Mouse (Mus musculus): ENCODE results near the gene Castor2. TPM values are rescaled to one million over a fixed set of nuclear protein-coding genes. Genes with fewer than 3 reads are reported as not detected.
A peak's percentile ranks its signal among the peaks of the same experiment; 100 is the strongest.

Gene Castor2
- total and polyA plus RNA-seq, 3 experiments = 0.35 to 3.9 (median 1.3) TPM

- dilution Hi-C loops (cut with MboI; ENCODE audit: extremely low pct_ligation_motif_present, extremely low pct_unique_long_range_greater_than_20kb, low sequenced_read_pairs) = no loop called here
- H3K36me3 ChIP-seq (replicated peaks in 1 of 2; ENCODE audit: control insufficient read depth in 1 of 2, insufficient read depth in 1 of 2, low read length in 1 of 2) = no peaks in the 10 kb centered on the region
- no peaks in the 10 kb centered on the region for H3K79me2 ChIP-seq (replicated peaks; ENCODE audit: control insufficient read depth, extremely low read depth, insufficient read depth, poor library complexity, severe bottlenecking)
- H3K27ac ChIP-seq (ENCODE audit: insufficient read depth, low read depth) = no peak overlapping the region
- H3K9ac ChIP-seq (ENCODE audit: insufficient read depth, low read depth) = no peak overlapping the region
- no peak overlapping the region for H3K4me2 ChIP-seq (ENCODE audit: insufficient read depth, low read depth, poor library complexity, severe bottlenecking)
- peaks cover 5% of the 10 kb centered on the region for H3K27me3 ChIP-seq (replicated peaks)
- H3K4me3 ChIP-seq (replicated peaks in 1 of 3; ENCODE audit: low read depth in 2 of 3, low read length in 2 of 3, poor library complexity in 1 of 3) = no peak overlapping the region
- in situ Hi-C loops (cut with MboI; ENCODE audit: low pct_ligation_motif_present, low pct_unique_long_range_greater_than_20kb, low sequenced_read_pairs) = no loop called here
- no peak for DNase-seq (ENCODE audit: extremely low read depth)
- TF ChIP-seq RAD21 (IDR thresholded peaks at IDR 0.05; ENCODE audit: low read depth, low read length) (peak; percentile 66), CTCF (conservative IDR thresholded peaks at IDR 0.05 in 1 of 2, IDR thresholded peaks at IDR 0.05 in 1 of 2; ENCODE audit: low read depth in 2 of 2, low read length in 2 of 2) (peak in 1 of 2 experiments; percentile 61; a peak in 2 of 4 replicates), ZKSCAN1 (IDR thresholded peaks at IDR 0.05; ENCODE audit: borderline replicate concordance, low read depth, low read length) (no peak), ELF1 (IDR thresholded peaks at IDR 0.05; ENCODE audit: low read depth, low read length) (no peak), SMC3 (IDR thresholded peaks at IDR 0.05; ENCODE audit: low read depth, low read length) (peak; percentile 59)
- peaks cover 0 to 28% of the 10 kb centered on the region in 2 experiments; a peak in 2 of 4 replicates for H3K4me1 ChIP-seq (ENCODE audit: control insufficient read depth in 1 of 2, insufficient read depth in 2 of 2)
- H3K9me3 ChIP-seq (replicated peaks; ENCODE audit: low read length) = peaks cover 2% of the 10 kb centered on the region
Measured at GRCm38 (mm10) chr5:134085887-134086639, 13.4 kb upstream of the Castor2 start.

GRCm38 (mm10) chr5:134087211-134087610 is 12.3 kb upstream of the Castor2 start:
- Histone ChIP-seq H3K27ac (ENCODE audit: insufficient read depth, low read depth) (no peak overlapping the region), H3K79me2 (replicated peaks; ENCODE audit: control insufficient read depth, extremely low read depth, insufficient read depth, poor library complexity, severe bottlenecking) (no peaks in the 10 kb centered on the region), H3K4me1 (ENCODE audit: control insufficient read depth in 1 of 2, insufficient read depth in 2 of 2) (peaks cover 0 to 28% of the 10 kb centered on the region in 2 experiments; a peak in 2 of 4 replicates), H3K4me3 (replicated peaks in 1 of 3; ENCODE audit: low read depth in 2 of 3, low read length in 2 of 3, poor library complexity in 1 of 3) (no peak overlapping the region), H3K36me3 (replicated peaks in 1 of 2; ENCODE audit: control insufficient read depth in 1 of 2, insufficient read depth in 1 of 2, low read length in 1 of 2) (no peaks in the 10 kb centered on the region), H3K27me3 (replicated peaks) (no peaks in the 10 kb centered on the region), H3K9me3 (replicated peaks; ENCODE audit: low read length) (peaks cover 11% of the 10 kb centered on the region), H3K9ac (ENCODE audit: insufficient read depth, low read depth) (no peak overlapping the region), H3K4me2 (ENCODE audit: insufficient read depth, low read depth, poor library complexity, severe bottlenecking) (no peak overlapping the region)
- TF ChIP-seq UBTF (IDR thresholded peaks at IDR 0.05; ENCODE audit: low read depth, low read length) (no peak), ZKSCAN1 (IDR thresholded peaks at IDR 0.05; ENCODE audit: borderline replicate concordance, low read depth, low read length) (no peak), POLR2A (IDR thresholded peaks at IDR 0.05; ENCODE audit: low read depth, low read length) (no peak), ELF1 (IDR thresholded peaks at IDR 0.05; ENCODE audit: low read depth, low read length) (no peak), HCFC1 (IDR thresholded peaks at IDR 0.05; ENCODE audit: low read depth, low read length) (no peak), NELFE (IDR thresholded peaks at IDR 0.05; ENCODE audit: low read depth, low read length) (no peak), POLR2AphosphoS2 (IDR thresholded peaks at IDR 0.05; ENCODE audit: low read depth, low read length) (no peak), ZMIZ1 (IDR thresholded peaks at IDR 0.05; ENCODE audit: low read depth, low read length) (no peak), IRF4 (IDR thresholded peaks at IDR 0.05; ENCODE audit: low read depth, low read length) (no peak), KAT2A (IDR thresholded peaks at IDR 0.05; ENCODE audit: insufficient replicate concordance, low read length) (no peak), PAX5 (IDR thresholded peaks at IDR 0.05; ENCODE audit: low read length) (no peak), MAFK (IDR thresholded peaks at IDR 0.05; ENCODE audit: insufficient replicate concordance, low read length) (no peak), RCOR1 (conservative IDR thresholded peaks at IDR 0.05; ENCODE audit: low read depth, low read length) (no peak), ZNF384 (IDR thresholded peaks at IDR 0.05; ENCODE audit: low read depth, low read length) (no peak), MYC (IDR thresholded peaks at IDR 0.05; ENCODE audit: low read depth, low read length) (no peak), CHD1 (IDR thresholded peaks at IDR 0.05; ENCODE audit: low read depth, low read length) (no peak), RAD21 (IDR thresholded peaks at IDR 0.05; ENCODE audit: low read depth, low read length) (no peak), BHLHE40 (IDR thresholded peaks at IDR 0.05; ENCODE audit: low read depth, low read length) (no peak), MXI1 (IDR thresholded peaks at IDR 0.05; ENCODE audit: low read depth, low read length) (no peak), JUND (conservative IDR thresholded peaks at IDR 0.05; ENCODE audit: low read depth, low read length) (no peak)
- dilution Hi-C loops (cut with MboI; ENCODE audit: extremely low pct_ligation_motif_present, extremely low pct_unique_long_range_greater_than_20kb, low sequenced_read_pairs) = no loop called here
- DNase-seq (ENCODE audit: extremely low read depth) = no peak
- in situ Hi-C loops (cut with MboI; ENCODE audit: low pct_ligation_motif_present, low pct_unique_long_range_greater_than_20kb, low sequenced_read_pairs) = no loop called here
